Mouse (Mus musculus) thymus, postnatal 36 days (tissue): ENCODE results near the gene Orc6.

Experiments
- DNase-seq, 2 experiments: peaks; one replicate each; pipeline ENCODE4 v3.0.0; 2022; ENCODE audit warnings: mixed read lengths in 2 of 2

Orc6 gene

DNA sequence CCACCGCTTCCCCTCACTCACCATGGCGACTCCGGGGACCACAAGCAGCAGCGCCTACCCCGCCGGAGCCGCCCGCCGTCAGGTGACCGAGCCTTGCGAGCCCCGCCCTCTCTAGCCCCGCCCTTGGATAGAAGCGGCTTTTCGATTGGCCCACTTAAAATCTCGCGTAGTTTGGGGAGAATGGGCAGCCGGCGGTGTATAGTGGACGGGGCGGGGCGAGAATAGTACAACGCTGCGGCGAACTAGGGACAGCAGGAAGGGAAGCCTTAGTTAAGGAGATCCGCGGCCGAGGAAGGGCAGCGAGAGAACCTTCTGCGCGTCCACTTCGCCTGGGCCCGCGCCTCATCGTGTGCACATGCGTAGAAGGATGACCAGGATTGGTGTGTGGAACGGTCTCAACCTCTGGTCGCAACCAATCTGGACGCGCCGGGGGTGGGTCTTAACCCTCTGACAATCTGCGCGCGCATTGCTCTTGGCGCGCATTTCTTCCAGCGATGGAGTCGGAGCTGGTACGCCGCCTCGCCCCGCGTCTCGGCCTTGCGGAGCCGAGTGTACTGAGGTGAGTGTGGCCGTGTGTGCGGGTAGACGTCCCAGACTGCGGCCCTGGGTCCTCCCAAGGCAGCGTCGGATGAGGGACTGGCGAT lies at the start of gene Orc6, which contains the start of gene Vps35:
Gene Orc6, plus strand, starts transcription at position 199 of the 644 bp plus-strand sequence.
Gene Vps35, minus strand, starts transcription at position 369 of the 644 bp plus-strand sequence.
- DNase-seq, result peak; percentile 96

GRCm38 (mm10) chr8:85286846-85287245 lies 12.6 kb upstream of the Orc6 start:
- DNase-seq, result no peak

- peak in 1 of 2 experiments; percentile 6 for DNase-seq
Measured at GRCm38 (mm10) chr8:85298600-85299433, 615 bp upstream of the Orc6 start.

DNA sequence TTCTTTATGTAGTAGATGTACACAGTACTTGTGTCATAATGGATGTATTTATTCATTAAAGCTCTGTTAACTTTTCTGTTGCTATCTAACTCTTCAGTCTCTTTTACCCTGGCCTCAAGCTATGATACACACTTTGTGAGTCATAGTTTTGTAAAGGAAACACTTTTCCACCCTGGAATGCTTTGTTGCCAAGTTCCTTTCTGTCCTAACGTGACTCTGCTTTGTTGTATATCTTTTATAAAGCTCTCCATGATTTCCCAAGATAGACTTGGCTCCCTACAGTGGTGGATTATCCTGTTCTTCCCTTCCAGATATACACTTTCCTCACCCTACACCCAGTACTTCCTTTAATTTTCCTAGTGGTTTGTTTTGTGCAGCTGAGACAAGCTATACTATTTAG lies 2.5 kb downstream of the Orc6 start:
- no peak for DNase-seq

DNA sequence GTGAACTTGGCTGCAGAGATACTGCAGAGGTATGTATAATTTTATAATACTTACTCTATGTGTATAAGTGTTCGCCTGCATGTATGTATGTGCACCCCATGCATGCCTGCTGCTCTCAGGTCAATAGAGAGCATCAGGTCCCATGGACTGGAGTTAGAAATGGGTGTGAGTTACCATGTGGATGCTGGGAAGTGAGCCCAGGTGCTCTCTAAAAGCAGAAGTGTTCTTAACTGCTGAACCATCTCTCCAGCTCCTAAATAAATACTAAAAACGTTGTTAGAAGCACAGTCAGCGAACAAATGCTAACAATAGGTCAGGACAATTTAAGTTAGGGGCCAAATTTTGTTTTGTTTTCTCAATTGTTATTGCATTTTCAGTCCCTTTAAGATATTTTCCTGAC lies 3.5 kb downstream of the Orc6 start:
- DNase-seq, result no peak

DNA sequence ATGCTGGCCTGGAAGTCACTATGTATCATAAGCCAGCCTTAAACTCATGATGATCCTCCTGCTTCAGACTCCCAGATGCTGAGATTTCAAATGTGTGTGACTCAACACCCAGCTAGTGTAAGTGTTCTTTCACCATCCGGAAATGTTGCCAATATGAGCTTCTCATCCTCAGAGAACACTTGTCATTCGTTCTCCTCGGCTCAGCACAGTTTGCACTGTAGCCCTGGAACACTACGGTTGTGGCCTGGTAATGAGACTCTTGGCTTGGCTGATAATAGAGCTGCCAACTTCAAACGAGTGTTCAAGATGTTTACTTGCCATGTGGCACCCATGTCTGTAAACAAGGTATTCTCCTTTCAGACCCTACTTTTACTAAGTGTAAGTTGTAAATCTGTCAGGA lies 4.1 kb downstream of the Orc6 start:
- DNase-seq, result no peak

DNA sequence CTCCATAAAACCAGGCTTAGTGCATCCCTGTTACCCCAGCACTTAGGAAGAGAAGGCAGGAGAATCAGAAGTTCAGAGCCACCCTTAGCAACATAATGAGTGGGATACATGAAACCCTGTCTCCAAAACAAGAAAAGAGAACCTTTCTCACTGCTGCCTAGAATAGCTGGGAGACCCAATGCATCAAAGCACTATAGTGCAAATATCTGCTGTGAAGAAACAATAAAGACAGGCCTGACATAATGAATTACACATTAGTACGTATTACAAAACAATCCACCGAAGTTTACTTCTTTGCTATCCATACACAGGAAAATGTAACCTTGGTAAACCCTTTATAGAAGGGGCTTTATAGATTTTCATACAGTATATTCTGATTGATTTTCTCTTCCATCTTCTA lies 9.1 kb downstream of the Orc6 start:
- DNase-seq, result no peak

DNA sequence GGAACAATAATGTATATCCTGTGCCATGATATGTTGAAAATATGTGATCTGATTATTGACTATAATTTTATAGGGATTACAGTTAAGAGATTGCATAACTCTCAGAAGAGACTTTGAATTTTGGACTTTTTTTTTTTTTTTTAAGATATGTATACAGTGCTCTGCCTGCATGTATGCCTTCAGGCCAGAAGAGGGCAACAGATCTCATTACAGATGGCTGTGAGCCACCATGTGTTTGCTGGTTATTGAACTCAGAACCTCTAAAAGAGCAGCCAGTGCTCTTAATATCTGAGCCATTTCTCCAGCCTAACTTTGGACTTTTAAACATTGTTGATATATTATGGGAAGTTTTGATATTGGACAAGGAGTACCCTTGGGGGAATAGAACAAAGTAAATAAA lies 12.3 kb downstream of the Orc6 start:
- no peak for DNase-seq

DNA sequence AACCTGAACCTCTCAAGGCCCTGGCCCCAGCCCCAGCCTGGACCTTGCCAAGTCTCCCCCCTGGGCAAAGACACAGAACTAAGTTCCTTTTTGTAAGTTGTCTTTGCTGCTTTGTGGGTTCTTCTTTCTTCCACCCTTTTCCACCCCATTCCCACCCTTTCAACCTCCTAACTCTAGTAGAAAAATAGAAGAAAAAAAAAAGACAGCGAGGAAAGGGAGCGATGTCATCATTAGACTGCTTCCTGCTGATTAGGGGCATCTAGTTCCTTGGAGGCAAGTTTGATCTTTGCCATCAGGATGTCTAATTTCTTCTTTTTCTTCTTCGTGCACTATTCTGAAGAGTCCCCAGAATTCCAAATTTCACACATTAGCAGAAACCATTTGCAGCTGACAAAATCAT lies 13.6 kb downstream of the Orc6 start:
- DNase-seq, result no peak

DNA sequence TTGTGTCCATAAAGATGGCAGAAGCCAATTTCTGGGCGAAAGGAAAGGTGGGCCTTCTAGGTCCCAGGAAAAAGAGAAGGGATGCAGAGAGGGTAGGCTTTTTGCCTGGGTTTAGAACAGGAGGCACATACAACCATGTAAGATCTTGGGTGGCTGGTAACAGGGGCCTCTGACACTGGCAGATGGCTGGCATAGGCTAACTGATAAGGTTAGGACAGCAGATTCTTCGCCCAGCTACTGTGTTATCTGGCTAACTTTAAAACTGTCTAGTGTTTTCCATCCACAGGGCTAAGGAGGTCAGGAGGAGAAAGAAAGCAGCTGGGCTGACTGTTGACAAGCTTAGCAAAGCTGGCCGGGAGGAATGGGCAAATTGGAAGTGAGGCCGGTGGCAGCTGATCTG lies 19.1 kb downstream of the Orc6 start:
- DNase-seq, result no peak

GRCm38 (mm10) chr8:85321981-85322380 lies 22.5 kb downstream of the Orc6 start:
- no peak for DNase-seq

DNA sequence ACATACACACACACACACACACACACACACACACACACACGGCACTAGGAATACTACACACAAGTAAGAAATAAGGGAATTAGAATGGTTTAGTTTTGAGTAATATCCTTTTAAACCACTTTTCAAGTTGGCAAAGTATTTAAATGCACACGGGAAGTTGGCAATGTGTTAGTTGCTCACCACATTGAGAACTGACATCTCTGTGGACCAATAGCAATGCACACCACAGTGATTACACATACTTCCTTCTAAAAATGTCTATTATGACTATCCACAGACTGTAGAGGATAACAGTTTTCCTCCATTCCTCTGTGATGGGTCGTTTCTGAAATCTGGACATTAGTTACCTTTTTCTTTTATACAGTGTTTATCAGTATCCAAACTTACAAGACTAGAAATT lies 23.7 kb downstream of the Orc6 start:
- DNase-seq, result no peak

- no peak for DNase-seq
Measured at GRCm38 (mm10) chr8:85327036-85327435, 27.6 kb downstream of the Orc6 start.

DNA sequence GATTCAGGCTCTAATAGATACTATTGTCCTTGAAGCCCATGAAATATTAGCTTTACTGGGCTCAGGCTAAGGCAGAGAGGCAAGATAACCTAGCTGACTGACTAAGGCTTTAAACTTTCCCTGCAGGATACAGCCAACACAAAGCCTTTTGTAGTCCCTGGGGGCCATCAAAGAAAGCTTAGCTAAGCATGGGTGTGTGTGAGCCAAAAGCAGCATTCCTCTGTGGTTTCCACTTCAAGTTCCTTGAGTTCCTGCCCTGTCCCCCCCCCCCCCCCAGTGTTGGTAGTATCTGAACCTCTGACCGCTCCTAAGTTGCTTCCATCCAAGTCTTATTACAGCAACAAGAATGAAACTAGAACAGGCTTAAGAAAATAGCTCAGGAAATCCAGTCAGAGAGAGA lies 30.1 kb downstream of the Orc6 start:
- DNase-seq, result no peak

- DNase-seq, result no peak
Measured at GRCm38 (mm10) chr8:85335105-85335504, 35.7 kb downstream of the Orc6 start.

GRCm38 (mm10) chr8:85336211-85336933 lies 36.9 kb downstream of the Orc6 start:
- DNase-seq, result no peak

- no peak for DNase-seq
Measured at GRCm38 (mm10) chr8:85337681-85338080, 38.2 kb downstream of the Orc6 start.

DNA sequence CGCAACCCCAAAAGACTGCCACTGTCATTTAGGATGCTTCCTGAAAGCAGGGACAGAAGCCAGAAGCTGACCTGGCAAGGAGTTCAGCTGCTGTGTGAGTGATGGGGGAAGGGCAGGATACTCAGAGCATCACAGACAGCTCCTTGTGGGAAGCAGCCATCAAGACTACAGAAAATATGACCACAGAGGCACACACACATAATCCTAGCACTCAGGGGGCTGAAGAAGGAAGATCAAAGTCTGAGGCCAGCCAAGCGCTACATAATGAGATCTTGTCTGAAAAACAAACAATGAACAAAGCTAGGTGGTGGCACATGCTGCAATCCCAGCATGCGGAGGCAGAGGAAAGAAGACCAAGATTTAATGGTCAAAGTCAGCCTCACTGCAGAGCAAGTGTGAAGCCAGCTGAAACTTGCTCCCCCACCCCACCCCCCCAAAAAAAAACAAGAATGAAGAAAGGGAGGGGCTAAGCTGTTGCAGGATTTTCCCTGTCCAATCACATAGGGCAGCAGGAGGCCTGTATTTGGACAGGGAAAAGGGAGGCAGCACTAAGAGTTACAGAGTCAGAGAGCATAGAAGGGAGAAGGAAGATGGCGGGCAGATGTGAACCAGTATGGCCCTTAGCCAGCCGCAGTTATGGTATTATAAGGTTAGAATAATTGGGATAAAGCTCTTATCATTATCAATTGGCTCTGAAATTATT lies 40.6 kb downstream of the Orc6 start:
- no peak for DNase-seq

DNA sequence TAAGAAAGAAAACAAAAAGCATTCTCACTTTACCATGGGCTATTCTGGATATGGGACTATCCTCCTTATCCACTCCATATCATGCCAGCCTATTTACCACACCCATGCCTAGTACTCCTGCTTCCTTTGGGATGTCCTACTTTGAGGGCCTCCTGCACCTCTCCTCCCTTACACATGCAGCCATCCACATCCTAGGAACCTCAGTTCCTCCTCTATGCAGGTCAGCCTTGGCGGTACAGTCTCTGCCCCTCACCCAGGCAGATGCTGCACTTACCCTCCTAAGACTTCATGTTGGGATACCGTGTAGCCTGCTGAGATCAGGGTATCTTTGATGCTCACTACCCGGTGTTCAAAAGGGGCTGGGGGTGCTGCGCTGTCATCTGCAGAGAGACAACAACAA lies 53.9 kb downstream of the Orc6 start:
- no peak for DNase-seq
